12 mouse cellular contexts compared by ENCODE assay signal in the genomic region with DNA sequence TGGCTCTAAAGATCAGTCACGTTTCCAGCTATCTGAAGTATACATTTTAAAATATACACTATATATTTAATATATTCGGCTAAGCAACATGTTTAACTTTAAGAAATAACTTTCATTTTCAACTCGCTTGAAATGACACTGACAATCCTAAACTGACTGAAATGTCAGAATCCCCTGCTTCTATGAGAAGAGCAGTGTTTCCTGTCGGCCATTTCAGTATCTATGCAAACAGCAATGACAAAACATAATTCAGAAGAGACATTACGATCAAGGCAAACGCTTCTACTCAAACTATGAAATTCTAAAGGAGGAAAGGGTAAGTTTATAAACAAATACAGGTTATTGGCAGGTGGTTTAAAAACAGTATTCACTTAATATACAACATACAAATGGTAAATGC.
"Had no signal": no experiment of that assay in that cellular context is flagged by ENCODE, and none has a peak within 500 bp of the region (broad histone marks: within the 10 kb centered on the region; RNA-seq: fewer than 3 reads in every experiment).

No protein-coding gene starts in this region.

- H3K4me1 ChIP-seq: midbrain, embryonic 10.5 days had no signal

- H3K27ac ChIP-seq: layer of hippocampus, adult 2 months; limb, embryonic 13.5 days; liver, embryonic 14.5 days; midbrain, embryonic 10.5 days; stomach, postnatal 0 days had no signal

- H3K9me3 ChIP-seq: limb, embryonic 13.5 days; midbrain, embryonic 10.5 days; neural tube, embryonic 13.5 days had no signal

- H3K9ac ChIP-seq: limb, embryonic 13.5 days; liver, embryonic 14.5 days; neural tube, embryonic 13.5 days had no signal

- H3K4me2 ChIP-seq: limb, embryonic 13.5 days; neural tube, embryonic 13.5 days had no signal

- H3K27me3 ChIP-seq: limb, embryonic 13.5 days; neural tube, embryonic 13.5 days had no signal

- DNase-seq: left cerebral cortex, postnatal 4 days; lung, adult 18-20 months; midbrain, embryonic 14.5 days; retina, postnatal 1 day; right cerebral cortex, postnatal 14 days; thymus, postnatal 4 days had no signal

- H3K4me3 ChIP-seq: layer of hippocampus, adult 2 months; limb, embryonic 13.5 days; midbrain, embryonic 10.5 days; neural tube, embryonic 13.5 days had no signal
